Mouse (Mus musculus) embryo, embryonic 9.5 days (tissue): ENCODE results near the gene Nudt16l1.
A peak's percentile ranks its signal among the peaks of the same experiment; 100 is the strongest.

Source experiments
- DNase-seq: peaks from one replicate; pipeline ENCODE4 v3.0.0-alpha.2; 2017; ENCODE audit errors: extremely low spot score

Nudt16l1 gene

GRCm38 (mm10) chr16:4938461-4938860 lies at the start of gene Nudt16l1:
Gene Nudt16l1, plus strand, starts transcription at chr16:4938761.
- no peak for DNase-seq

- no peak for DNase-seq
Measured at GRCm38 (mm10) chr16:4890201-4890709, 48.3 kb upstream of the Nudt16l1 start.

- DNase-seq = no peak
Measured at GRCm38 (mm10) chr16:4892171-4892570, 46.4 kb upstream of the Nudt16l1 start.

DNA sequence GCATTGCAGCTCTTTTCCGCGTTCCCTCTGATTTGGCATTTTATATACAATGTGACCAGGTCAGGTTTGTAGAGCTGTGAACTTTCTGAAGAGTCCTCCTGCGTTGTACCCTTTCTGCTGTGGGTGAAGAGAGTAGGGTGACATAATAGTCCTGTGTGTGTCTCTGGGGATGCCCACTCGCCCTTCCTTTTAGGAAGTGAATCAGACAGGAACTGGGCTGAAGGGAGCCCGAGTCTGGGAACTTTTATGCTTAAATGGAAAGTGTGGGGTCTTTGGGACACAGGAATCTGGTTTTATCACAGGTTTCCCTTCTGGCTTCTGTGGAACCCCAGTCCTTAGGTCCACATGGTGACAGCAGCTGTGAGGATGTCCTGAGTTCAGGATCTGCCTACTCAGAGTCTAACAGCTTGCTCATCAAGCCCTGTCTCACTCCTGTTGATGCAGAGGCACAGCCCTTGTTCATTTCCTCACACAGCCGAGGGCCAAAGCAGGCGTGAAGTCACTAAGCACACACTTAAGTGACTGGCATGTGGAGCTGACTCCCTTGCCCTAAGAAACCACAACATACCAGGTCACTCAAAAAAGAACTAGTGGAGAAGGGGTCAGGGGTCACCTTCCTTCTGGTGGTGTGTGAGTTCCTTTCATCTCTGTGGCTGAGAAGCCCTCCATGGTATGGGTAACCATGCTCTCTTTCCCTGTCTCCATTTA lies 44.2 kb upstream of the Nudt16l1 start:
- DNase-seq = no peak

- no peak for DNase-seq
Measured at GRCm38 (mm10) chr16:4896249-4897027, 42.1 kb upstream of the Nudt16l1 start.

GRCm38 (mm10) chr16:4897146-4897730 lies 41.3 kb upstream of the Nudt16l1 start:
- no peak for DNase-seq

- DNase-seq = no peak
Measured at GRCm38 (mm10) chr16:4898881-4899280, 39.7 kb upstream of the Nudt16l1 start.

GRCm38 (mm10) chr16:4899711-4900110 lies 38.9 kb upstream of the Nudt16l1 start:
- no peak for DNase-seq

DNA sequence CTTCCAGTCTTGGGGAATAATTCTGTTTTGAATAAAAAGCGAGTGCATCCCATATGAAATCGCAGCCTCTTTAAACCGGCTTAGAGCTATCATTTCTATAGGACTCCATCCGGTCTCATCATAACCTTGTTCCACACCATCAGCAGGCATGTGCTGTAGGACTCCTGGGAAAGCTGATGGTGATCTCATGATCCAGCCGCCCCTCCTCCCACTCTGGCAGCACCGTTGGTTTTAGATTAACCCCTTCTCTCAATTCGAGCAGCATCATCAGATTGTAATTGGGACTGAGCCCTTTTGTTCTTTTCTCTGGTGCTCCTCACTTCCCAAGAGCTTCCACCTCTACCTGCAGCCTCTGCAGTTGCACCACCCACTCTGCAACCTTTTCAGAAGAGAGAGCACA lies 37.4 kb upstream of the Nudt16l1 start:
- no peak for DNase-seq

- DNase-seq = no peak
Measured at GRCm38 (mm10) chr16:4902390-4902789, 36.2 kb upstream of the Nudt16l1 start.

- no peak for DNase-seq
Measured at GRCm38 (mm10) chr16:4903491-4904102, 35.0 kb upstream of the Nudt16l1 start.

DNA sequence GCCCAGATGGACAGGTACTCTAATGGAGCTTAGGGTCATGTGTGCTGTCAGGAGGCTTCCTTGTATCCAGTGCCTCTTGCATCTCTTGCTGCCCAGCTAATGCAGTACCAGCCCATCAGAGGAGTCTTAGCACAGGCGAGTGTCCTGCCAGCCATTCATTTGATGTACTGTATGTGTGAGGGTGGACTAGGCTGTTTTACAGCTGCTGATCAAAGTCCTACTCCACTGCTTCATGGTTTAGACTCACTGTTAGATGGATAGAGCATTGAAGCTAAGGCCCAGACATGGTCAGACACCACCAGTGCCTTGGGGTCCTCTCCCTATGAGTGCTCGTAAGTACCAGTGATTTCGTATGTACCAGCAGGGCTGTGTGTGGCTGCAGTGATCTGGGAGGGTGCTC lies 33.7 kb upstream of the Nudt16l1 start:
- no peak for DNase-seq

GRCm38 (mm10) chr16:4905591-4905990 lies 33.0 kb upstream of the Nudt16l1 start:
- no peak for DNase-seq

DNA sequence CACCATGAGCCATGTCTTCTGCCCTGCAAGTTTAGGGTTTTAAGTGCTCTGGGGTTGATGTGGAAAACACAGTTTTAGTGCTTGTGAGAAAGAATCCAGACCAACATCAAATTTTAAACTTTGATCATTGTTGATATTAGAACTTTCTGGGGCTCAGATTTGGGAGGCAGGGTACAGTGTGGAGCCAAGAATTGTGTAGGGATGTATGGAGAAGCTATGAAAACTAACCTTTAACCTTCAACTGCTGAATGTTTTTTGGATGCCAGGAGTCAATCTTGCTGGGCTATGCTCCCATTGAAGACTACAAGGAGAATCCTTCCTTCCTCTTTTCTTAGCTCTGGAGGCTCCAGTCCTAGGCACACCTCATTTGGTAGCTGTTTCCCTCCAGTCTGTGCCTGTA lies 32.0 kb upstream of the Nudt16l1 start:
- no peak for DNase-seq

DNA sequence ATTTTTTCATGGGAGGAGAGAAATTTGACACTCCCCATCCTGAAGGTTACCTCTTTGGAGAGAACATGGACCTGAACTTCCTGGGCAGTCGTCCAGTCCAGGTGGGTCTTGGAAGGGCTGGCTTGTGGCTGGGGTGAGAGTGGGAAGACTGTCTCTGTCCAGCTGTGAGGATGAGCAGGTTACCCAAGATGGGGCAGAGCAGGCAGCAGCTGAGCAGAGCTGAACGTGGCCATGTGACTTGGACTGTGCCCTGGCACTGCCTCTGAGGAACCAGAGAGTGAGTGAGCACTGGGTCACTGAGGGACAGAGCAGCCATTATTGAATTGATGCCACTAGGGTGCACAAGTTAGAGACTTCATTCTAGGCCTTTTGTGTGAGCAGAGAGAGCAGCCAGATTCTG lies 31.2 kb upstream of the Nudt16l1 start:
- no peak for DNase-seq

- no peak for DNase-seq
Measured at GRCm38 (mm10) chr16:4907972-4908371, 30.6 kb upstream of the Nudt16l1 start.

GRCm38 (mm10) chr16:4909745-4910144 lies 28.8 kb upstream of the Nudt16l1 start:
- DNase-seq = no peak

DNA sequence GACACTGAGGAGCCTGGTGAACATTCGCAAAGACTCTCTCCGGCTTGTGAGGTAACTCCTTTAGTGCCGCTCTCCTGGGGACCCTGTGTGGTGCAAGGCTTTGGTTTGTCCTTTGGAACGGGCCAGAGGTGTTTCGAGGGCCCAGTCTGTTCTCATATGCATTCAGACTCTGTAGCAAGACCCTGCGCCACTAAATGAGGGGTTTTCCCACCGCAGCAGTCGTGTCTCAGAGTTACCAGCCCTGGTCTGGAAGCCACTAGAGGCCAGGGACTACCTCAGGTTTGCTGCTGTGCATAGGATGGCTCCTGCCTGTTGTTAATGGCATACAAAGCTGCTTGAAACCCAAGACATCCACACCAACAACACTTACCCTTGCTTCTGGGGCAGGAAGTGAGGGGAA lies 27.8 kb upstream of the Nudt16l1 start:
- DNase-seq = no peak

DNA sequence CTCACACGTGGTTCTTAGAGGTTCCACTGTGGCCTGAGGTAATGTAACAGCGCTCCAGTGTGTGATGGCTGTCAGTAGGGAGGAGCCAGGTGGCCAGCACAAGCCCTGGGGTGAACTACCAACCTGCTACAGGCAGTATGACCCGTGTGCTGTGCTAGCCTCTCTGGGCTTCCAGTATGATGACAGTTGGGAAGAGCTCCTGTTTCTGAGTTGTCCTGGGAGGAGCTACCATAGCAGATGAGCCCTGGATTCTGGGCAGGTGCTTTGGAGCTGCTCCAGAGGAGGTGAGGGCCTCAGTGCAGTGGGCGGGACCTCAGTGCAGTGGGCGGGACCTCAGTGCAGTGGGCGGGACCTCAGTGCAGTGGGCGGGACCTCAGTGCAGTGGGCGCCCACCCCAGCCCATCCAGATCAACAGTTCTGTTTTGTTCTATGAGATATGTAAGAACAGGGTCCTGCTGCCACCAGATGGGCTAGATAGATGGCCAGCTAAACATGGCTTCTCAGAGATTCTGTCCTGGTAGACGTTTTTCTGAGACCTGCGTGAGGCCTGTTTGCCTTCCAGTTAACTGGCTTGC lies 26.4 kb upstream of the Nudt16l1 start:
- no peak for DNase-seq

DNA sequence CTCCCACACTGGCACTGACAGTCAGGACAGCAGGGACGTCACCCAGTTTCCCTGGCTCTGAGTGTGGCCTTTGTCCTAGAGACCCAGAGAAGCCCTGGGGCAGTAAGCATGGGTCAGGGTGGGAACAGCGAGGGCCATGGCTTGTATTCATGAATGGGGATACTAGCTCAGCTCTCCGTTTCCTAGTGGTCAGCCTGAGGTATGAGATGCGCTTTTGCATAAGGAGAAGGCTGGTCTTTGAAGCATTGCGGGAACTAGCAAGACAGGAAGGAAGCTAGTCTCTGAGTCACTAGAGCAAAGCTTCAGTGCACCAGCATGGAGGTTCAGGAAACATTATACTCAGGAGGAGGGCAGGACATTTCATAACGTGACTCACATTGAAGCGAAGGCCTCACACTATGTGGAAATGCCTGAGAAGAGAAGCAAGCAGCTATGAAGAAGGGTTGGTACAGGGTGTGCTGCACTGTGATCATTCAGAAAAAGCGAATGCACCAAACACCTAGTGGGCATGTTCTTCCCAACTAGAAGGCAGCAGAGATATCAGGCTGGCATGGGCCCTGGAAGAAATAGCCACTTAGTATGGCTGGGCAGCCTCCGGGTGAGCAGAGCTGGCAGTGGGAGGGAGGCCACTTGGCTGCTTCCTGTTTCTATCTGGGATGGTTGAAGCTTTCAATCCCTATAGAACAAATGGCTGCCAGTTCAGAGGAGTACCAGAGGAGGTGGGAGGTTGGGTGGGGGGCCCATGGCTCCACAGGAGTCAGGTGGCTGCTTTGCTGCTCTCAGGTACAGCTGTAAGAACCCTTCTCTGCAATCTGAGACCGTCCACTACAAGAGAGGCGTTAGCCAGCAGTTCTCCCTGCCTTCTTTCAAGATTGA lies 25.4 kb upstream of the Nudt16l1 start:
- peak; percentile 19 for DNase-seq
